Mouse (Mus musculus) erythroblast, embryonic 14.5 days (primary cell): ENCODE results near the gene Wasf3. TPM values are rescaled to one million over a fixed set of nuclear protein-coding genes. Genes with fewer than 3 reads are reported as not detected.

Source experiments
- H3K27me3 ChIP-seq: 2 replicates; pipeline ENCODE4 v1.6.1; 2012; ENCODE audit warnings: inconsistent platforms; ENCODE audit not compliant: control insufficient read depth
- H3K36me3 ChIP-seq: 2 replicates; pipeline ENCODE4 v1.6.1; 2012; ENCODE audit warnings: mild to moderate bottlenecking, inconsistent platforms; ENCODE audit not compliant: control insufficient read depth
- H3K4me1 ChIP-seq: 2 replicates; pipeline ENCODE4 v1.6.1; 2012; ENCODE audit warnings: inconsistent platforms; ENCODE audit not compliant: control insufficient read depth
- H3K4me3 ChIP-seq: replicated peaks from 2 replicates; pipeline ENCODE3; 2012; ENCODE audit warnings: moderate library complexity, mild to moderate bottlenecking, inconsistent platforms
- H3K9me3 ChIP-seq: 2 replicates; pipeline ENCODE4 v1.6.1; 2012; ENCODE audit warnings: low read length, inconsistent platforms, mixed read lengths; ENCODE audit not compliant: control insufficient read depth
- GATA1 ChIP-seq: IDR thresholded peaks from 2 replicates; pipeline ENCODE4 v1.6.1; 2012; ENCODE audit warnings: low read length, inconsistent platforms, mixed read lengths
- TAL1 ChIP-seq: IDR thresholded peaks from 3 replicates; pipeline ENCODE4 v1.6.1; 2012; ENCODE audit warnings: low read length, inconsistent platforms, mixed read lengths
- polyA plus RNA-seq: library from polyadenylated mRNA; stranded (reverse); fragments of >175 nt; gene quantifications from 2 replicates; pipeline ENCODE4 v1.2.3, GENCODE M21; 2012

Gene Wasf3
- not detected in 2 replicates for polyA plus RNA-seq

DNA sequence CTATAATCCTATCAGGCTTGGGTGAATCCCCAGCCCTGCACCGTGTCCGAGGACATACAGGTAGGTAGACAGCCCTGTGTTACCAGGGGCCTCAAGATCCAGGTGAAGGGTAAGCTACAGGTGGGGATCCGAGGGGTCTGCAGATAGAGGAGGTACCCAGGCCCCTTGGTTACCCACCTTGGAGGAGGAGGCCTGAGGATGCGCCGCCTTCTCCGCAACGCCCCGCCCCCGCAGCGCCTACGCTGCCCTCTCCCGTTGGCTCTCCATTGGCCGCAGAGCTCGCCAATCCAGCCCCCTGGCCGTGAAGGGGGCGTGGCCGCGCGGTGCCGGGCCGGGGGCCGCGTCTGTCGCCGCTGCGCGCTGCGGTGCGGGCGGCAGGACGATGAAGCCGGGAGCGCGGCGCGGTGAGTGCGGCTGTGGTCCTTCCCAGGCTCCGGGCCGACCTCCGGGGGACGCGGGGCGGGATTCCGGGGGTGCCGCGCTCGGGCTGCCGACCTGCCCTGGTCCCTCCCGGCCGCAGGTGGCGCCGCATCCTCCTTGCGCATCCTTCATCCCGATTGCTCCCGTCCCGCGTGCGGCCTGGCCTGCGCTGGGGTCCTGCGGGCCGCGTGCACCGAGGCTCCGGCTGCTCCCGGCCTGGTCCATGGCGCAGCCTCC lies at the start of gene Wasf3:
TSS of gene Wasf3 (plus strand) at position 51 of the 657 bp plus-strand sequence.
- peaks cover 23% of the 10 kb centered on the region for H3K9me3 ChIP-seq
- TF ChIP-seq GATA1 (no peak), TAL1 (no peak)
- H3K4me1 ChIP-seq = peaks cover 5% of the 10 kb centered on the region
- H3K4me3 ChIP-seq = peak within 1 kb of the TSS; percentile 8
- H3K27me3 ChIP-seq = peaks cover 40% of the 10 kb centered on the region
- H3K36me3 ChIP-seq = no peaks in the 10 kb centered on the region

DNA sequence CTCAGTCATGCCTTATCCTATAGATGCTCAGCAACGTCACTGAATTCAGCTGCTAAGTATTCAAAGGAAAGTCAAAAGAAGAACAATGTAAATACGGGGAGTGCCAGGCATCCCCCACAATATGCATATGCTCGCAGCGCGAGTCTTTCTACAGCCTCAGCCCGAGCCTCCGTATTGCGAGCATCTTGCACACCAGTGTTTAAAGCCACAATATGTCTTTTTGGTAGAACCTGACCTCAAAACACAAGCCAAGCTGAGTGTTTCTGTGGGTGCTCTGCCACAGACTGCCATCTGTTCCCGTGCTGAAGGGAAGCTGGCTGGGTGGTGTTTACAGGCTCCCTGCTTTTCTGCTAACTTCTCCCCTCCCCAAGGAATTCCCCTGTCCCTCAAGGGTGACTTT lies 46.7 kb upstream of the Wasf3 start:
- Histone ChIP-seq H3K36me3 (no peaks in the 10 kb centered on the region), H3K27me3 (peaks cover 26% of the 10 kb centered on the region), H3K4me3 (no peak overlapping the region), H3K4me1 (peaks cover 33% of the 10 kb centered on the region), H3K9me3 (peaks cover 6% of the 10 kb centered on the region)
- TF ChIP-seq TAL1 = no peak
- TF ChIP-seq GATA1 = no peak

GRCm38 (mm10) chr5:146340037-146340436 lies 44.7 kb upstream of the Wasf3 start:
- H3K27me3 ChIP-seq = peaks cover 23% of the 10 kb centered on the region
- peaks cover 8% of the 10 kb centered on the region; the same call in 1 of the 2 replicates for H3K9me3 ChIP-seq
- H3K4me3 ChIP-seq = peak overlapping the region; percentile 45
- TF ChIP-seq TAL1 (no peak), GATA1 (no peak)
- H3K36me3 ChIP-seq = no peaks in the 10 kb centered on the region
- H3K4me1 ChIP-seq = peaks cover 23% of the 10 kb centered on the region

- H3K4me1 ChIP-seq = peaks cover 13% of the 10 kb centered on the region
- H3K9me3 ChIP-seq = peaks cover 12% of the 10 kb centered on the region; the same call in 1 of the 2 replicates
- no peak for TF ChIP-seq TAL1
- no peaks in the 10 kb centered on the region for H3K36me3 ChIP-seq
- H3K4me3 ChIP-seq = no peak overlapping the region
- H3K27me3 ChIP-seq = no peaks in the 10 kb centered on the region
These were observed 39.7 kb upstream of the Wasf3 start for GRCm38 (mm10) chr5:146344911-146345686.

GRCm38 (mm10) chr5:146347081-146347480 lies 37.7 kb upstream of the Wasf3 start:
- H3K9me3 ChIP-seq = peaks cover 17% of the 10 kb centered on the region; the same call in 1 of the 2 replicates
- TF ChIP-seq TAL1 (no peak), GATA1 (no peak)
- no peaks in the 10 kb centered on the region for H3K36me3 ChIP-seq
- H3K4me3 ChIP-seq = no peak overlapping the region
- H3K4me1 ChIP-seq = no peaks in the 10 kb centered on the region; the same call in 1 of the 2 replicates
- H3K27me3 ChIP-seq = no peaks in the 10 kb centered on the region

DNA sequence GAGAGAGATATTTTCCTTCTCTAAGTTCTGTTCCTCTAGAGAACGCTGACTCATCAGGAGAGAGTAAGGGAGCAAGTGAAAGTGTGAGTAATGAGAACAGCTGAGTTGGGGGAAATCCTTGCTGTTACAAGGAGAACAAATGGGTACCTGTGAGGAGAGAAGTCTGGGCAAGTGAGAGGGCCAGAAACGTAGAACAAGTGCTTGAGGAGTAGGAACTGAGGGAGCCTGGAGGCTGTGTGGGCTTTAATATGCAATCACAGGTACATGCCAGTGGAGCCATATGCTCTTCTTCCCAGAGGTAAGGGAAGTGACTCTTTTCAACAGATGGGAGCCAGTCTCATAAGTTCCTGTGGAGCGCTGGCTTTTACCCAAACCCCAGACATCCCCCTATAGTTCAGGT lies 35.6 kb upstream of the Wasf3 start:
- no peak for TF ChIP-seq TAL1
- TF ChIP-seq GATA1 = no peak
- H3K4me3 ChIP-seq = no peak overlapping the region
- H3K9me3 ChIP-seq = peaks cover 16% of the 10 kb centered on the region; the same call in 1 of the 2 replicates
- no peaks in the 10 kb centered on the region for H3K36me3 ChIP-seq
- H3K27me3 ChIP-seq = no peaks in the 10 kb centered on the region
- no peaks in the 10 kb centered on the region; the same call in 1 of the 2 replicates for H3K4me1 ChIP-seq

DNA sequence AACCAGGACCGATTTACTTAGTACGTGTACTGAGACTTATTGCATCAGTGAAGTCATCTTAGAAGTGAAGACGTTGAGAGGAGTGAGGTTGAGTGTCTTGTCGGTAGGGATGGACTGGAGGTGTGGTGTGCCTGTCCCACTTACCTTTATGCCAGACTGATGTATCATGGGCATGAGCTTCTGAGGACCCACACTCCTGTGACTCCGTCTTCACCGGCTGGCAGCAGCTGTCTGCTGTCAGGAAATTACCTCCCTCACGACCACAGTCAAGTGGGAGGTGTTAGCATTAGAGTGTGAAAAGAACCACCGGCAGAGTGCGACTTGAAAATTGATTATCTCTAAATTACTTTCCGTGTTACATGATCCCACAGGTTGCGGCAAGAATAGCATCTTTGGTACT lies 34.0 kb upstream of the Wasf3 start:
- no peak for TF ChIP-seq TAL1
- no peak for TF ChIP-seq GATA1
- H3K4me1 ChIP-seq = no peaks in the 10 kb centered on the region
- no peaks in the 10 kb centered on the region for H3K27me3 ChIP-seq
- no peak overlapping the region for H3K4me3 ChIP-seq
- H3K36me3 ChIP-seq = no peaks in the 10 kb centered on the region
- H3K9me3 ChIP-seq = peaks cover 9% of the 10 kb centered on the region; the same call in 1 of the 2 replicates

- Histone ChIP-seq H3K4me1 (no peaks in the 10 kb centered on the region), H3K36me3 (no peaks in the 10 kb centered on the region), H3K27me3 (no peaks in the 10 kb centered on the region), H3K4me3 (no peak overlapping the region), H3K9me3 (peaks cover 12% of the 10 kb centered on the region)
- no peak for TF ChIP-seq TAL1
- no peak for TF ChIP-seq GATA1
These were observed 32.8 kb upstream of the Wasf3 start for GRCm38 (mm10) chr5:146352006-146352405.

DNA sequence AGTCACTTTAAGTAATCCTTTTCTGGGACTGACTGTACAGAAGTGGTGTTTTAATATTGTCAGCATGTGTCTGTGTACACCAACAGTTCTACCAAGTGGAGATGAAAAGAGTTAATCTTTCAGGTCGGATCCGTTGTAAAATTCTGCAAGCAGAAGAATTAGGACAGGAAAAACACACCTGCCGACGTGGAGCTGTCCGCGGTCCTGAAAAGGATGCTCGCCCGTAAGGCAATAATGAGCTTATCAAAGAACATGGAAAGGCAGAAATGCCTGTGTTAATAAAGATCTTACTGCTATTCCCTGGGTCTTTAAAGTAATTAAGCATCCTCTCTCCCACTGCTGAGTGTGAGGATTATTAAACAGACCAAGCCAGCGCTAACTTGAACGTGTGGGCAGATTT lies 24.4 kb upstream of the Wasf3 start:
- peaks cover 21% of the 10 kb centered on the region for H3K9me3 ChIP-seq
- no peaks in the 10 kb centered on the region for H3K27me3 ChIP-seq
- no peaks in the 10 kb centered on the region for H3K4me1 ChIP-seq
- no peaks in the 10 kb centered on the region for H3K36me3 ChIP-seq
- TF ChIP-seq TAL1 = no peak
- TF ChIP-seq GATA1 = no peak
- H3K4me3 ChIP-seq = no peak overlapping the region
